Mouse (Mus musculus): ENCODE measurements around the gene Flrt1.

DNA sequence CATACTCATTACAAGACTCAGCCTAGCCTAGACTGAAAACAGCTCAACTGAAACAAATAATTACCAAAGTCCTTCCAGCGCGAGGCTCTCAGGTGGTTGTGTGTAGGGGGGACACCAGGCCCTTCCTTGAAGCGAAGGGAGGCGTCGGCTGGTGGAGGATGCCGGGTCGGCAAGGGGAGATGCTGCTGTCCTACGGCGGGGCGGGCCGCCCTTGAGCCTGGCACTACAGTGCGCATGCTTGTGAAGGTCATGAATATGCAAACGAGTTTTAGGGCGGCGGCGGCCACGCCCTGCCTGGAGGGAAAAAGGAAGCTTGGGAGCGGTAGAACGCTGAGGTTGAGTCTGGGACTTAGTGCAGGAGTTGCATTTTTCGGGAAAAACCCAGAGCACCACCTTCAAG, 38.3 kb upstream of the Flrt1 start:
- TF ChIP-seq CTCF (IDR thresholded peaks at IDR 0.05): no peak
- TF ChIP-seq EP300 (IDR thresholded peaks at IDR 0.05; ENCODE audit: insufficient read depth, low read depth, low read length): no peak
